Mouse (Mus musculus) G1E (cell line): ENCODE results near the gene Selenoo.

ENCODE experiments used
- CTCF ChIP-seq: IDR thresholded peaks from 2 replicates; pipeline ENCODE4 v1.5.1; 2012; ENCODE audit warnings: low read depth, low read length, inconsistent platforms, mixed read lengths
- GATA2 ChIP-seq: IDR thresholded peaks from 2 replicates; pipeline ENCODE4 v1.6.1; 2012; ENCODE audit warnings: low read depth, low read length, inconsistent platforms, borderline replicate concordance
- POLR2AphosphoS5 ChIP-seq: IDR thresholded peaks from 2 replicates; pipeline ENCODE4 v1.6.1; 2012; ENCODE audit warnings: low read depth, low read length, inconsistent platforms; ENCODE audit not compliant: insufficient replicate concordance
- TAL1 ChIP-seq: conservative IDR thresholded peaks from 2 replicates; pipeline ENCODE4 v1.6.1; 2012; ENCODE audit warnings: low read depth, low read length, inconsistent platforms, mixed read lengths

- TF ChIP-seq CTCF (no peak), POLR2AphosphoS5 (no peak), GATA2 (no peak), TAL1 (no peak)
Measured at GRCm38 (mm10) chr15:89138046-89138405, 49.1 kb downstream of the Selenoo start.
